Mouse (Mus musculus) liver, postnatal 0 days (tissue): Measurements from ENCODE around the gene Pde4d.

Experiments used
- CTCF ChIP-seq: sonication (generic); IDR thresholded peaks from 2 replicates; pipeline ENCODE4 v1.5.1; 2016; ENCODE audit warnings: antibody characterized with exemption, low read depth
- EP300 ChIP-seq: IDR thresholded peaks from 2 replicates; pipeline ENCODE4 v1.6.1; 2016; ENCODE audit warnings: antibody characterized with exemption, low read depth, mild to moderate bottlenecking

- no peak for TF ChIP-seq CTCF
- TF ChIP-seq EP300, result no peak
These were observed 12.8 kb downstream of the Pde4d start for GRCm38 (mm10) chr13:108462518-108462917.
